Mouse (Mus musculus) embryonic facial prominence, embryonic 13.5 days (tissue): ENCODE data around the gene Apol9b. TPM values are rescaled to one million over a fixed set of nuclear protein-coding genes. Genes with fewer than 3 reads are reported as not detected.
A peak's percentile ranks its signal among the peaks of the same experiment; 100 is the strongest.
"Not testable (repeated sequence)": the region's sequence is repeated elsewhere in the genome, so short reads cannot be mapped to it uniquely, and the experiment has no call there.

Experiments
- ATAC-seq: fragments of 200-750 bp; cut with Nextera tagmentation; 2 replicates; pipeline ENCODE4 v1.8.0; 2017; ENCODE audit warnings: low read depth; ENCODE audit not compliant: insufficient number of reproducible peaks, insufficient read depth, low FRiP score, low TSS enrichment
- H3K27ac ChIP-seq: fragments of 300-500 bp; sonication (generic); 2 replicates; pipeline ENCODE4 v1.5.1; 2015; ENCODE audit warnings: moderate library complexity, mild to moderate bottlenecking, inconsistent platforms
- H3K27me3 ChIP-seq: fragments of 300-500 bp; sonication (generic); 2 replicates; pipeline ENCODE4 v1.6.1; 2015; ENCODE audit warnings: mild to moderate bottlenecking, inconsistent platforms
- H3K36me3 ChIP-seq: fragments of 300-500 bp; sonication (generic); 2 replicates; pipeline ENCODE4 v1.6.1; 2015; ENCODE audit warnings: mild to moderate bottlenecking, inconsistent platforms
- H3K4me1 ChIP-seq: fragments of 300-500 bp; sonication (generic); 2 replicates; pipeline ENCODE4 v1.6.1; 2015; ENCODE audit warnings: inconsistent platforms
- H3K4me2 ChIP-seq: fragments of 300-500 bp; sonication (generic); 2 replicates; pipeline ENCODE4 v1.6.1; 2015; ENCODE audit warnings: moderate library complexity, mild to moderate bottlenecking, inconsistent platforms
- H3K4me3 ChIP-seq: fragments of 300-500 bp; sonication (generic); 2 replicates; pipeline ENCODE4 v1.5.1; 2015; ENCODE audit warnings: mild to moderate bottlenecking, inconsistent platforms
- H3K9ac ChIP-seq: fragments of 300-500 bp; sonication (generic); 2 replicates; pipeline ENCODE4 v1.6.1; 2015; ENCODE audit warnings: mild to moderate bottlenecking, inconsistent platforms
- H3K9me3 ChIP-seq: fragments of 300-500 bp; sonication (generic); 2 replicates; pipeline ENCODE4 v1.6.1; 2016; ENCODE audit warnings: inconsistent platforms
- WGBS: fragments of 180-500 bp; shearing (Covaris S2); methylation state at CpG from one replicate; pipeline ENCODE4 v1.1.7; 2015; ENCODE audit warnings: mixed read lengths; 5-methylcytosine and 5-hydroxymethylcytosine counted together
- polyA plus RNA-seq: library from polyadenylated mRNA; unstranded; fragments of >200 nt; fragmentation: Nextera tagmentation; extraction: Ambion mirVana; gene quantifications from 2 replicates; pipeline ENCODE4 v1.2.1, GENCODE M21; 2015

The Apol9b gene
- polyA plus RNA-seq, result not detected in 2 replicates

DNA sequence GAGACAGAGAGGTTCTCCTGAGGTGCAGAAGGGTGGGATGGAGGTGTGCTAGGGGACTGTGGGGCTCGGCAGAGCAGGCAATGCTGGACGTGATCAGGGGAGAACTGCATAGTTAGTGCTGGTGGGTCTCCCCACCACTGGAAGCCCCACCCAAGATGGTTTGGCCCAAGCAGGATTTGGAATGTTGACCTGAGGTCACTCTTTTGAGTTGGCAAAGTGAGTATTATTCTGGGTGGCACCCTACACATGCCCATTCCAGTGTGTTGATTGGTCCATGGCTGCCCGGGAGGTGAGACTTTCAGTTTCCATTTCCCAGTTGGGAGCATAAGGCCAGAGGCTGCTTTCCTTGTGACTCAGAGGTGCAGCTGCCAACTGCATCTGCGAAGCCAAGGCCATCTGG lies at the start of gene Apol9b:
Gene Apol9b, plus strand, starts transcription at position 301 of the 400 bp plus-strand sequence.
- H3K36me3 ChIP-seq, ATAC-seq, H3K27me3 ChIP-seq, H3K9me3 ChIP-seq, H3K9ac ChIP-seq, H3K4me3 ChIP-seq, H3K4me2 ChIP-seq, H3K27ac ChIP-seq, H3K4me1 ChIP-seq: not testable (repeated sequence)
- no CpG with 5 or more reads among the region's 4 CpGs for WGBS

DNA sequence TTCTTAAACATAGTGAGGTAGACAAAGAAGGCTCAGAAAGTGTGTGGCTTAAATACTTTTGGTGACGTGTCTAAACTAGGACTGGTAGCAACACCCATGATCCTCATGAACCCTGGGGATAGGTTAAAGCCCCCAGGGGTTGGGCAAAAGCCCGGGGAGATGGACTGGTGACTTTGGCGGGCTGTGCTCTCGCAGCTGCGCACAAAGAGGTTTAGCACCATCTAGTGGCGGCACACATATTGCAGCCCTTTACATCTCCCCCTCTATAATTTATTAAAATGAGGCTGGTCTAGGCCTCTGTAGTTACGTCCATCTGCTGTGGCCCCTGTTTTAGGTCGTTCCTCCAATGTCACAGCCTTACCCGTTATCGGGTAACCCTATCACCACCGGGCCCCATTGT lies 44.9 kb upstream of the Apol9b start:
- WGBS, result 13% methylated on average over 11 of the region's 11 CpGs
- not testable (repeated sequence) for H3K27ac ChIP-seq, H3K4me2 ChIP-seq, H3K9me3 ChIP-seq, H3K4me1 ChIP-seq, H3K4me3 ChIP-seq, ATAC-seq, H3K27me3 ChIP-seq, H3K36me3 ChIP-seq, H3K9ac ChIP-seq

DNA sequence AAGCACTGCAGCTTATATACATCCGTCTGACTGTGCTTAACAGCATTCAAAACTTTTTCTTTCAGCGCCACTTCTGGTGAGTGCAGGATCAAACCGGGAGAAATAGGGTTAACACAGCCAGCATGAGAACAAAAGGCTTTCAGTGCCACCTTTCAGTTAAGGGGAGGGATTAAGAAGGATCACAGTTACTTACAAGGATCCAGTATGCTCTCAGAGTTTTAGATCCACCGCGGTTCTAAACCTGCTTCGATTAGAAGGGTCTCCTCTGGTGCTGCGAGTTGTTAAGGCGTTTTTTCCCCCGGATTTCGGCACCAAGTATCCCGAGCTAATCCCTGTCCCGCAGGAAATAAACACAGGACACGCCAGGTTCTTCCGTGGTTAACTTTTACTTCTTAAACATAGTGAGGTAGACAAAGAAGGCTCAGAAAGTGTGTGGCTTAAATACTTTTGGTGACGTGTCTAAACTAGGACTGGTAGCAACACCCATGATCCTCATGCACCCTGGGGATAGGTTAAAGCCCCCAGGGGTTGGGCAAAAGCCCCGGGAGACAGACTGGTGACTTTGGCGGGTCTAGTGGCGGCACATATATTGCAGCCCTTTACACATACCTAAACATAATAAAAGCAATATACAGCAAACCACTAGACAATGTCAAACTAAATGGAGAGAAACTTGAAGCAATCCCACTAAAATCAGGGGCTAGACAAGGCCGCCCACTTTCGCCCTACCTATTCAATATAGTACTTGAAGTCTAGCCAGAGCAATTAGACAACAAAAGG lies 37.1 kb upstream of the Apol9b start:
- H3K27ac ChIP-seq, ATAC-seq: not testable (repeated sequence)
- WGBS, result 5% methylated on average over 20 of the region's 20 CpGs

DNA sequence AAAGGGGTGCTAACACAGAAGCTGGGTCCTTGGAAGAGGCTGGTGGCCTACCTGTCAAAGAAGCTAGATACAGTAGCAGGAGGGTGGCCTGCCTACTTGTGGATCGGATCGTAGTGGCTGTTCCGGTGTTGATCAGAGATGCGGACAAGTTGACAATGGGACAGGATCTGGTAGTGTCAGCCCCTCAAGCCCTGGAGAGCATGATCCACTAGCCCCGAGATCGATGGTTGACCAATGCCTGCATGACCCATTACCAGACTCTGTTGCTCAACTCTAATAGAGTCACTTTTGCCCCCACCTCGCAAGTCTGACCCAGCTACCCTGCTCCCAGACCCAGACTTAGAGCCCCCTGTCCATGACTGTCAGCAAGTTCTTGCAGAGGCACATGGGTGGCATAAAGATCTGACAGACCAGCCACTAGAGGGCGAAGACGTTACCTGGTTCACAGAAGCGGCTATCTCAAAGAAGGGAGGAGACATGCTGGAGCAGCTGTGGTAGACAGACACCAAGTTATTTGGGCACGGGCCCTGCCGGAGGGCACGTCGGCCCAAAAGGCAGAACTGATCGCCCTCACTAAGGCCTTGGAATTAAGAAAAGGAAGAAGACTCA lies 34.0 kb upstream of the Apol9b start:
- not testable (repeated sequence) for H3K4me3 ChIP-seq, H3K4me2 ChIP-seq, H3K27ac ChIP-seq, H3K9me3 ChIP-seq, H3K36me3 ChIP-seq, ATAC-seq, H3K9ac ChIP-seq, H3K27me3 ChIP-seq, H3K4me1 ChIP-seq
- WGBS, result 36% methylated on average over 11 of the region's 15 CpGs

More for the DNA sequence above, 37.1 kb upstream of the Apol9b start:
- H3K27me3 ChIP-seq, H3K9me3 ChIP-seq, H3K36me3 ChIP-seq, H3K4me1 ChIP-seq: not testable (repeated sequence)
- Histone ChIP-seq H3K4me3 (peak overlapping the region; percentile 32), H3K9ac (peak overlapping the region; percentile 61), H3K4me2 (peak overlapping the region; percentile 55)

DNA sequence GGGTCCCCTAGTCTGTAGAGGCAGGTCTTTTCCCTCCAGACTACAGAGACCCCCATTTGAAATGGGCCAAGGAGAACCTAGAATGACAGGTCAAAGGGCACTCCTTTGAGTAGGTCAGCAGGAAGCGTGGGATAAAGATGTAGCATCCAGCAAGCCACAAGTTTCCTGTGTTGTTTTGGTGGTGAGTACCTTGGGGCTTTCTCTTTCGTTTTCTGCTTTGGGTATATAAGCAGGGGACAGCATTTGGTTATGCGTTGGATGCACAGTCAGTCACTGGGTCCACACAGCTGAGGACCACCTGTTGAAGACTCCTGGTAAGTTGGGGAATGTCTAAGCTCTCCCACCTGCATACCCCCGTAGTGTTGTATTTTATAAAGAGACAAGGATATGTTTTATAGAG lies 30.2 kb upstream of the Apol9b start, which contains the start of gene Apol7e:
Gene Apol7e, plus strand, starts transcription at position 202 of the 400 bp plus-strand sequence.
- H3K4me3 ChIP-seq, H3K4me2 ChIP-seq, H3K4me1 ChIP-seq, H3K36me3 ChIP-seq, H3K9me3 ChIP-seq, H3K9ac ChIP-seq, H3K27ac ChIP-seq, H3K27me3 ChIP-seq, ATAC-seq: not testable (repeated sequence)
- WGBS, result 72% methylated on average over 4 of the region's 4 CpGs

DNA sequence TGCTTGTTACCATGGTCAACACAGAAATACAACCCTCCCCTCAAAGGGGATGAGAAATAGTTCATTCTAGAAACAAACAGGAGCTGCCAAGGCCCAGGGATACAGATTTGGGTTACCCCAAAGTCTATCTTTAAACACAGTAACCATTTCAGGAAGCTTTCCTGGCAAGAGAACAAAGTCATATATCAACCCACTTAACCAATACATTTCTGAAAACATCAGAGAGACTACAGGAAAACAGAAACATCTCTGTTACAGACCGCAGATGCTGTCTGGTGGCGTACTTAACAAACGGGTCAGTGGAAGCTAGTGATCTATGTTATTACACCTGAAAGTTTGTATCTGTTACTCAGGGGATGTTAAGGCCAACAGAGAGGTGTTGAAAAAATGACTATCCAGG lies 23.5 kb upstream of the Apol9b start:
- H3K9me3 ChIP-seq, H3K27ac ChIP-seq, H3K36me3 ChIP-seq, H3K4me3 ChIP-seq, H3K9ac ChIP-seq, H3K4me2 ChIP-seq, ATAC-seq, H3K27me3 ChIP-seq, H3K4me1 ChIP-seq: not testable (repeated sequence)
- 89% methylated on average over 3 of the region's 3 CpGs for WGBS

DNA sequence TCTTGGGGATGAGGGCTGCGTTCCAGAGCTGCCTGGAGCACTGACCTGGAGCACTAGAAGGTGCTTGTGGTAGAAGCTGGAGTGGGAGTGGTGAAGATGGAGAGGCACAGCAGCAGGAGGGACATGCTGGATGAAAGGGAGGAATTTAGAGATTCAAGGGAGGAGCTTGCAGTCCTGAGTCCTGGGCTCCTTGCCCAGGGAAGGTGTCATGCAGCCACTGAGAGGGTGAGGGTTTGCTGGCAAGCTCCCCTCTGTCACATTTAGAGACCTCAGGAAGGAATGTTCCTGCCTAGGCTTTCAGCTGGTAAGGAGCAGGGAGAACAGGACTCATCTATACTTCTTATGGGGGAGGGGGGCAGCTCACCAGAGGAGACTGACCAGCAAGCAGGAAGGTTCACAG lies 19.9 kb upstream of the Apol9b start:
- H3K36me3 ChIP-seq, ATAC-seq, H3K9me3 ChIP-seq, H3K4me2 ChIP-seq, H3K9ac ChIP-seq, H3K4me3 ChIP-seq, H3K27ac ChIP-seq, H3K27me3 ChIP-seq, H3K4me1 ChIP-seq: not testable (repeated sequence)
- WGBS, result 67% methylated on average over 1 of the region's 1 CpGs

DNA sequence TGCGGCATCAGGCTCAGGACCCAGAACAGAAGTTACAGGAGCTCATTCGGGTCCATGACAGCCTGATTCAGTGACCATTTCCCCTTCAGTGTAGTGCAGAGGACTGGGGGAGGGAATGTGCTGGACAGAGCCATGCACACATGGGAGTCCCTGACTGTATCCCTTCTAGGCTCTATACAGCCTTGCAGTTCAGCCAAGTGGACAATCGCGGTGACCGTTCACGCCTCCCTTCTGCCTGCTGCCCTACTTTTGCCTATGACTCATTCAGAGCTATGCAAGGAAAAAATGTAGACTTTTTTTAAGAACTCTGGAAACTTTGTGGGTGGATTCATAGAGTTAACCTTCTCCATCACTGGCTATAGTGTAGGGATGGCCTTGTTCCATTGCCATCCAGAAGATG lies 10.6 kb upstream of the Apol9b start:
- ATAC-seq, H3K9ac ChIP-seq, H3K27me3 ChIP-seq, H3K4me3 ChIP-seq, H3K36me3 ChIP-seq, H3K4me2 ChIP-seq, H3K9me3 ChIP-seq, H3K4me1 ChIP-seq, H3K27ac ChIP-seq: not testable (repeated sequence)
- 83% methylated on average over 5 of the region's 6 CpGs for WGBS

DNA sequence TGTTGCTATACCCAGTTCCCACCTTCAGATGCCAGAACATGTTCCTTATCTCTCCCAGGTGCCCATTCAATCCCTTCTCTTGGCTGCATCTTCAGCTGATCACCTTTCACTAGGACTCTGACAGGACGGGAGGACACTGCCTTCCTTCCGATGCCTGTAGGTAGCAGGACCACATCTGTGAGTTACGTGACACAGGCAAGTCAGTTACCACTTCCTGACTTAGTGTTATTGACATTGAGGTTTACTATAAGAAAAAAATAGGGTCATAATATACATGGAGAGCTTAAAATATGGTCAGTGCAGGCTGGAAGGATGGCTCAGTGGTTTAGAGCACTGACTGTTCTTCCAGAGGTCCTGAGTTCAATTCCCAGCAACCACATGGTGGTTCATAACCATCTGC lies 7.3 kb upstream of the Apol9b start:
- not testable (repeated sequence) for H3K4me1 ChIP-seq, ATAC-seq

DNA sequence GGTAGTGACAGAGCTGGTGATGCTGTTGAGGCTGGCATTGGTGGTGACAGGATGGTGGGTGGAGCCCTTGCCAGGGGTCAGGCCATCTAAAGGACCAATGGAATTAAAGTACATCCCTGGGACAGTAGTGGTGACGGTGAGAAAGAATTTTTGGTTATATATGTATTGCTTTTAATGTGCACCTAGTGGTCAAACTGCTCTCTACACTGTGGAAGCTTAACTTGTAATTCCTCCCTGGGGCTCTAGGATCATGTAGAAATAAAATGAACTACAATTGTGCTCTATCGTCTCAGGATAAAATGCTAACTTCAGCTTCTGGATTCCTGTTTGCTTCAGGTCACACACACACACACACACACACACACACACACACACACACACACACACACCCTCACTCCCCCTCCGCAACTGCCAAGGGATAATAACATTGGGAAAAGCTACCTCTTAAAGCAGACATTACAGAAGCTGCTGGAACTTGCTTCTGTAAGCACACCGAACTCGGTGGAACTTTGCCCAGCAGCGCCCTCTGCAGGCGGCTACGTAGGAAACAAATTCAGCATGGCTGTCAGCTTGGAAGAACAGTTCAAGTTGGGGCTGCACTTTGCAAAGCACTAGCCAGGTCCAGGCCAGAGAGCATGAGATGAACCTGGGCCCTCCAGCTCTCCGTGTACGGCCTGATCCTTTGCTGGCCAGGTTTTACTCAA lies 4.5 kb upstream of the Apol9b start:
- WGBS, result 23% methylated on average over 2 of the region's 10 CpGs
- not testable (repeated sequence) for ATAC-seq, H3K27me3 ChIP-seq, H3K9me3 ChIP-seq, H3K27ac ChIP-seq, H3K4me1 ChIP-seq, H3K36me3 ChIP-seq, H3K4me2 ChIP-seq, H3K9ac ChIP-seq, H3K4me3 ChIP-seq

More for the DNA sequence above, 7.3 kb upstream of the Apol9b start:
- not testable (repeated sequence) for H3K4me3 ChIP-seq, H3K4me2 ChIP-seq, H3K27me3 ChIP-seq, H3K9me3 ChIP-seq, H3K36me3 ChIP-seq, H3K9ac ChIP-seq, H3K27ac ChIP-seq
- no CpG with 5 or more reads among the region's 3 CpGs for WGBS

DNA sequence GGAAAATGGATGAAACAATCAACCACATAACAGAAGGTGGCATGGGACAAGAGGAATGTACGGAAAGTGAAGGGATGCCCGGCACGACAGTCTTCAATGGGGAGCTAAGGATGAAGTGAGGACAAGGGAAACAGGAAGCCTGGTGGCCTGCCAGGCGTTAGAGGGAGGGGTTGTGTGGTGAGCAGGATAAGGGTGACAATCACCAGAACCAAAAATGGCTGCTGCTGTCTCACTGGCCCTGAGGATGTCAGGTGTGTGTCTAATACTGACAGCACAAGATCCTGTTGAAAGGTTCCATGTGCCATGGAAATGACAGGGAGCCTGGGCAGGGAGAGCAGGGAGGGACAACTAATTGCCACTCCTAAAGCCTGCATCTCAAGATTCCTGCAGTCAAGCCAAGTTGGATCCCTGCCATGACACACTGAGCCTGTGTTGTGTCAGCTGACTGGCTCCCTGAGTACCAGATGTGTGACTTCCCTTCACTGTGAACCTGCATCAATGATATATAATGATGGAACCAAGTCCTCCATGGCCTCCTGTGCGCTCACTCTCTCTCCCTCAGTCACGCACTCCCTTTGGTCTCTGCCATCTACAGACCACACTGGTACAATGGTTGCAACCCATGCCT lies 3.3 kb upstream of the Apol9b start:
- H3K36me3 ChIP-seq, H3K4me2 ChIP-seq, H3K4me1 ChIP-seq, H3K4me3 ChIP-seq, H3K27ac ChIP-seq, H3K27me3 ChIP-seq, H3K9ac ChIP-seq, H3K9me3 ChIP-seq, ATAC-seq: not testable (repeated sequence)
- WGBS, result 74% methylated on average over 6 of the region's 6 CpGs
